Mouse (Mus musculus) neural tube, embryonic 12.5 days (tissue): ENCODE data around the gene Thop1. TPM values are rescaled to one million over a fixed set of nuclear protein-coding genes. Genes with fewer than 3 reads are reported as not detected.
A peak's percentile ranks its signal among the peaks of the same experiment; 100 is the strongest.

Source experiments
- ATAC-seq: fragments of 200-750 bp; cut with Nextera tagmentation; 2 replicates; pipeline ENCODE4 v1.8.0; 2017; ENCODE audit warnings: low read depth, mild to moderate bottlenecking, moderate TSS enrichment, moderate library complexity; ENCODE audit not compliant: low FRiP score
- H3K27ac ChIP-seq: fragments of 300-500 bp; sonication (generic); 2 replicates; pipeline ENCODE4 v1.5.1; 2016
- H3K27me3 ChIP-seq: fragments of 300-500 bp; sonication (generic); replicated peaks from 2 replicates; pipeline ENCODE4 v1.6.1; 2016; ENCODE audit warnings: mild to moderate bottlenecking
- H3K36me3 ChIP-seq: fragments of 300-500 bp; sonication (generic); 2 replicates; pipeline ENCODE4 v1.6.1; 2016; ENCODE audit warnings: mild to moderate bottlenecking
- H3K4me1 ChIP-seq: fragments of 300-500 bp; sonication (generic); 2 replicates; pipeline ENCODE4 v1.6.1; 2016
- H3K4me2 ChIP-seq: fragments of 300-500 bp; sonication (generic); replicated peaks from 2 replicates; pipeline ENCODE4 v1.6.1; 2016; ENCODE audit warnings: mild to moderate bottlenecking
- H3K4me3 ChIP-seq: fragments of 300-500 bp; sonication (generic); 2 replicates; pipeline ENCODE4 v1.5.1; 2016
- H3K9ac ChIP-seq: fragments of 300-500 bp; sonication (generic); 2 replicates; pipeline ENCODE4 v1.6.1; 2016; ENCODE audit warnings: mild to moderate bottlenecking
- H3K9me3 ChIP-seq: fragments of 300-500 bp; sonication (generic); 2 replicates; pipeline ENCODE4 v1.6.1; 2016; ENCODE audit warnings: mild to moderate bottlenecking
- WGBS: fragments of 180-500 bp; shearing (Covaris S2); methylation state at CpG from one replicate; pipeline ENCODE4 v1.1.7; 2016; 5-methylcytosine and 5-hydroxymethylcytosine counted together
- polyA plus RNA-seq: library from polyadenylated mRNA; unstranded; fragments of >200 nt; fragmentation: Nextera tagmentation; extraction: Ambion mirVana; gene quantifications from 2 replicates; pipeline ENCODE4 v1.2.1, GENCODE M21; 2016

Gene Thop1
- polyA plus RNA-seq, result 60.2 and 63.3 TPM in 2 replicates

DNA sequence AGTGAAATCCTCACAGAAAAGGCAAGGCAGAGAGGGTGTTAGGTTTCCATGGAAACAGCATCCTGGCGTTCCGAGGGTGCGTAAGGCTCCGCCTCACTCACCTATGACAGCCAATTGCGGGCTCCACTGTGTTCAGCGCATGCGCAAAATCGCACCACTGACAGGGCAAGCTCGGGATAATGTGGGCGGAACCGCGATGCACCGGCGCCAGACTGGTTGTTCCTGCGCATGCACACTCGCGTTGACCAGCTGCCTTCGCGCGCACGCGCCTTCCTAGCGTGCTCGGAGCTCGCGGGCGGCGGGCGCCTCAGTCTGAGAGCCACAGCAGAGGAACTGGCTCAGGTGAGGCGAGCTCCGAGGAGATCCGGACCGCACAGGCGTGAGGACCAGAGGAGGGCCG lies at the start of gene Thop1:
Gene Thop1, plus strand, starts transcription at position 200 of the 400 bp plus-strand sequence.
- H3K36me3 ChIP-seq, result peaks cover 24% of the 10 kb centered on the region
- peak within 1 kb of the TSS; percentile 74 for H3K4me3 ChIP-seq
- peak; percentile 93 for ATAC-seq
- under 1% methylated on average over 35 of the region's 35 CpGs for WGBS
- H3K4me1 ChIP-seq, result peaks cover 20% of the 10 kb centered on the region
- H3K27me3 ChIP-seq, result no peaks in the 10 kb centered on the region
- H3K27ac ChIP-seq, result no peak within 1 kb of the TSS
- H3K9me3 ChIP-seq, result no peaks in the 10 kb centered on the region
- H3K9ac ChIP-seq, result peak within 1 kb of the TSS; percentile 81
- peak within 1 kb of the TSS; percentile 82 for H3K4me2 ChIP-seq

DNA sequence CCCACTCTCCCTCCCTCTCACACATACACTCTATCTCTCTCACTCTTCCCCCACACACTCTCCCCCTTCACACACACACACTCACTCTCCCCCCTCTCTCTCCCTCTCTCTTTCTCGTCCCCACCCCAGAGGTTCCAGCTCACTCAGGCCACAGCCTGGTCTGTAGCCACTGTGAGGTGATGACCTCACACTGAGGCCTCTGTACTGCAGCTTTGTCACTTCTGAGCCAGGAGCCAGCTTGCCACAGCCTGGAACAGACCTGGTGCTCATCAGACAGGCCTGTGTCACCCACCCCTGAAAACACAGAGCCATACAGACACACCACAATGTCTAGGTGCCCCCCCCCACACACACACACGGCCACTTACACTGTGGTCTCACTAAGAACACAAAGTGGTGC lies 49.6 kb upstream of the Thop1 start:
- H3K4me3 ChIP-seq, result no peak overlapping the region
- H3K27ac ChIP-seq, result no peak overlapping the region
- H3K27me3 ChIP-seq, result peaks cover 36% of the 10 kb centered on the region
- ATAC-seq, result no peak
- WGBS, result 64% methylated on average over 2 of the region's 2 CpGs
- no peak overlapping the region for H3K4me2 ChIP-seq
- peaks cover 7% of the 10 kb centered on the region for H3K4me1 ChIP-seq
- H3K9me3 ChIP-seq, result no peaks in the 10 kb centered on the region
- 0 out of 2 replicates have a peak overlapping the region, but pooled peaks have one; percentile 5 for H3K9ac ChIP-seq
- H3K36me3 ChIP-seq, result no peaks in the 10 kb centered on the region; the same call in 1 of the 2 replicates

DNA sequence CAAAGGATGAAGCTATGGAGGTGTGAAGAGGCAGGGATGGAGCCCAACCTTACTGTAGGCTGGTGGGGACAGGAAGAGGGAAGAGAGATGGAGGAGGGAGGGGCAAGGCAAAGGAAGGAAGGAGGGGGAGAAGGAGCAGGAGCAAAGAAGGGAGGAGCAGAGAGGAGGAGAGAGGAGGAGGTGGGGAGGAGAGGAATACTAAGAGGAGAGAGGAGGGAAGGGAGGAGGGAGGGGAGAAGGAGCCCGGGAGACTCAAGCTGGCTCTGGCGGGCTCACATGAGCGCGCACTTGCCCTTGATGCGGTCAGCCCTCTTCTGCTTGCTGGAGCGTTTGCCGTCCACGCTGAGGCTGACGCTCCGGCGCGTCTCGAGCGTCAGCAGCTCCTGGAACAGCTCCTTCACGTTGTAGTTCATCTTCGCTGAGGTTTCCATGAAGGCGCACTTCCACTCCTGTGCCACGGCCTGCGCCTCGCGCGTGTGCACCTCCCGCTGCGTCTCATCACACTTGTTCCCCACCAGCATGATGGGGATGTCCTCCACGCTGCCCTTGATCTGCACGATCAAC lies 48.2 kb upstream of the Thop1 start:
- 14% methylated on average over 26 of the region's 26 CpGs for WGBS
- Histone ChIP-seq H3K36me3 (no peaks in the 10 kb centered on the region; the same call in 1 of the 2 replicates), H3K27me3 (peaks cover 44% of the 10 kb centered on the region), H3K4me2 (peak overlapping the region; percentile 27; the same call in 1 of the 2 replicates), H3K4me3 (no peak overlapping the region), H3K27ac (no peak overlapping the region), H3K9me3 (no peaks in the 10 kb centered on the region), H3K4me1 (peaks cover 10% of the 10 kb centered on the region), H3K9ac (no peak overlapping the region)
- no peak for ATAC-seq

DNA sequence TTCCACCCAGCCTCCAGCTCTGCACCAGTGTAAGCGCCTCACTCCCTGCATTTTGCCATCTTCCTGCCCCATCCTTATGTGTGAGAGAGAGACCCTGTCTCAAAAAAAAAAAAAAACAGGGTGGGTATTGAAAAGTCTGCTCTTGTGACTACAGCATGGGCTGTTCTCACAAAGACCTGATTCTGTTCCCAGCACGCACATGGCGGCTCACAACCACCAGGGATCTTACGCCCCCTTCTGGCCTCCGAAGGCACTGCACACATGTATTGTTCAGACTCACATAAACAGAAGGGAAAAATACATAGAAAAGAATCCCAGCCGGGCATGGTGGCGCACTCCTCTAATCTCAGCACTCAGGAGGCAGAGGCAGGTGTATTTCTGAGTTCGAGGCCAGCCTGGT lies 47.1 kb upstream of the Thop1 start:
- Histone ChIP-seq H3K4me2 (no peak overlapping the region), H3K4me3 (no peak overlapping the region), H3K9me3 (no peaks in the 10 kb centered on the region), H3K9ac (no peak overlapping the region), H3K27me3 (peaks cover 44% of the 10 kb centered on the region), H3K36me3 (no peaks in the 10 kb centered on the region; the same call in 1 of the 2 replicates), H3K4me1 (peaks cover 10% of the 10 kb centered on the region), H3K27ac (no peak overlapping the region)
- ATAC-seq, result no peak
- 64% methylated on average over 8 of the region's 8 CpGs for WGBS

DNA sequence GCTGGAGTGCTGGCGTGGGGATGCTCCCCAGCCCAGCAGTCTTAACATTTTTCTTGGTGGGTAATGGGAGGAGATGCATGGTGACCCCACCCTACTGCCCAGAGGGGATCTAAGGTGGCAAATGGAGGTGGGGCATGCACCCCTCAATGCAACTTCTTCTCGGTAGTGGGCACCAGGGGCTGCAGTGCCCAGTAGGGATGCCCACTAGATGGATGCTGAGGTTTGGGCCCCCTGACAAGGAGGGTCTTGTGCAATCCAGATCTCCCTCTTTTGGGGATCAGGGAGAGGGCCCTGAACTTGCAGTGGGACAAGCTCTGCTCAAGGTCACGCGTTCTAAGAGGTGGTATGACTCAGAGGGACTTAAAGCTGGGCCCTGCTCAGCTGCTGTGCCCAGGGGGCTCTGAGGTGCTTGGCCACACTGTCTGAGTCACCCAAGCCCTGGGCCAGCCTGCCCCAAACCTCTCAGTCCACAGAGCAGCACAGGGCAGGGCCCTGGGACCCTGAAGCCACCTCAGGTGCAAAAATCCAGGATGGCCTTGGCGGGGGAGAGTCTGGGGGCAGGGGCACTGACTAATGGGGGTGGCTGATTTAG lies 45.4 kb upstream of the Thop1 start:
- WGBS, result 75% methylated on average over 5 of the region's 5 CpGs
- ATAC-seq, result no peak
- H3K27me3 ChIP-seq, result peaks cover 44% of the 10 kb centered on the region

DNA sequence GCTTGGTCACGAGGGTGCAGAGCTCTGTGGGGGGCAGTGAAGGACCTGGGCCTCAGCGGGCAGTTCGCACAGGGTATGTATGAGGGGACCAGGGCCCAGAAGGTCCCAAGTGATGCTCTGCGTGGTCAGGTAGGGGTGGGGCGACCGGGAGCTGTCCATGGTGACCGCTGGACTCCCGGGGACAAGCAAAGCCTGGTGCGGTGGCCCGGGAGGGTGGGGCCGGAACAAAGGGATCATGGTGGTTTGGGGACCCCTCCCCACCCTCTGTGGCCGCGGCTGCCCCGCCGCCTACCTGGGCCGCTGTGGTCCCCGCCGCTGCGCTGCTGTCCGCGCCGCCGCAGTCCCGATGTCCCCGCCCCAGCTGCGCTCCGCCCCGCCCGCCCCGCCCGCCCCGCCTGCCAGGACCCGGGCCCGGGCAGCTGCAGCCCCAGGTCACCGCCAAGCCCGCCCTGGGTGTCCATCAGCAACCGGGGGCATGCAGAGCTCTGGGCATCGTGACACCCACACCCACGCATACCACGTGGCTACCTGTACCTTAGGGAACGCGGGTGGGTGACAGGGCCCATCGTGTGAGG lies 44.7 kb upstream of the Thop1 start:
- H3K4me3 ChIP-seq, result peak overlapping the region; percentile 45
- H3K27me3 ChIP-seq, result peaks cover 44% of the 10 kb centered on the region
- H3K4me1 ChIP-seq, result peaks cover 14% of the 10 kb centered on the region
- H3K9ac ChIP-seq, result peak overlapping the region; percentile 64
- H3K9me3 ChIP-seq, result no peaks in the 10 kb centered on the region
- H3K27ac ChIP-seq, result no peak overlapping the region
- ATAC-seq, result peak; percentile 53
- H3K36me3 ChIP-seq, result peaks cover 4% of the 10 kb centered on the region
- WGBS, result 2% methylated on average over 41 of the region's 43 CpGs
- peak overlapping the region; percentile 71 for H3K4me2 ChIP-seq

More for the DNA sequence above, 45.4 kb upstream of the Thop1 start:
- H3K36me3 ChIP-seq, result no peaks in the 10 kb centered on the region; the same call in 1 of the 2 replicates
- peak overlapping the region; percentile 45 for H3K4me3 ChIP-seq
- H3K4me1 ChIP-seq, result peaks cover 12% of the 10 kb centered on the region
- no peaks in the 10 kb centered on the region for H3K9me3 ChIP-seq
- H3K27ac ChIP-seq, result no peak overlapping the region
- H3K9ac ChIP-seq, result peak overlapping the region; percentile 64
- peak overlapping the region; percentile 71 for H3K4me2 ChIP-seq

DNA sequence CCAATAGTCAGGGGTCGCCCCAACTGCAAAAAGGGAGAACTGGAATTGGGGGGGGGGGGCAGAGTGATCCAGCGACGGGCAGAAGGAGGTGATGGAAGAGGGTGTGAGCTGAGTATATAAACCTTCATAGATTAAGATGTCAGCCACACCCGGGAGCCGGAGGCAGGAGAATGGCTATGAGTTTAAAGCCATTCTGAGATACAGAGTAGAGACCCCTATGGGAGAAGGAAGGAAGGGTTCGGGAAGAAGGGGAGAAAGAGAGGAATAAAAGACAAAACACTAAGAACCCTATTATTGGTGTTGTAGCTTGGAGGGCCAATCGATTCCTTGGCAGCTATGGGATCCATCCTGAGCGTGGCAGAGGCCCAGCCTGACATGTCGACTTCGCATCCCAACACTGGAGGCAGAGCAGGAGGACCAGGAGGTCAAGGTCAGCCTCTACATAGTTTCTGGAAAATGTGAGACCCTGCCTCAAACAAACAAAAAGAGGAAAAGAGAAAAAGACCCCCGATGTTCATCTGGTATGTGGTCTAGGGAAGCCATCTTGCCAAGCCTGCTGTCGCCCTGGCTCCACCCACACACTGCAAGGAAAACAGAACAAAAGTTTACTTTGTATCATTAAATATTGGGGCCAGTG lies 44.1 kb upstream of the Thop1 start, which contains the start of gene Diras1:
Gene Diras1, minus strand, starts transcription at position 24 of the 637 bp plus-strand sequence.
- Histone ChIP-seq H3K9me3 (no peaks in the 10 kb centered on the region), H3K4me2 (peak within 1 kb of the TSS; percentile 71), H3K27me3 (peaks cover 44% of the 10 kb centered on the region), H3K4me3 (peak within 1 kb of the TSS; percentile 45), H3K27ac (no peak within 1 kb of the TSS), H3K36me3 (peaks cover 10% of the 10 kb centered on the region), H3K9ac (peak within 1 kb of the TSS; percentile 64), H3K4me1 (peaks cover 14% of the 10 kb centered on the region)
- 53% methylated on average over 12 of the region's 12 CpGs for WGBS
- no peak; the same call in 1 of the 2 replicates for ATAC-seq

DNA sequence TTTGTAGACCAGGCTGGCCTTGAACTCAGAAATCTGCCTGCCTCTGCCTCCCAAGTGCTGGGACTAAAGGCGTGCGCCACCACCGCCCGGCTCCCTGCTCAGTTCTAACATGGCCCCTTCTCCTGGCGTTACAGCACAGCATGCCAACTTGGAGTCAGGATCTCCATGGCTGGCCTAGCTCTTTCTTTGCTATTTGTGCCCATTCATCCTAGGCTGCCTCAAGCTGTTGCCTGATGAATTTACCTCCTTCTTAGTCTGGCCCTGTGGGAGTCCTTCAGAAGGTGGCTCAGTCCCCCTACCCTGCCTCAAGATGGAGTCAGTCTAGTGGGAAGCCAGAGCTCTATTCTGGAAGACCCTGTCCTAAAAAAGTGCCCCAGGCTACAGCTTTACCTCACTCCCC lies 43.0 kb upstream of the Thop1 start:
- H3K4me3 ChIP-seq, result no peak overlapping the region
- peaks cover 14% of the 10 kb centered on the region for H3K4me1 ChIP-seq
- no peak overlapping the region for H3K4me2 ChIP-seq
- no peak overlapping the region for H3K27ac ChIP-seq
- H3K9ac ChIP-seq, result no peak overlapping the region
- 96% methylated on average over 5 of the region's 5 CpGs for WGBS
- no peak for ATAC-seq
- peaks cover 35% of the 10 kb centered on the region for H3K27me3 ChIP-seq
- H3K36me3 ChIP-seq, result peaks cover 21% of the 10 kb centered on the region
- H3K9me3 ChIP-seq, result no peaks in the 10 kb centered on the region

DNA sequence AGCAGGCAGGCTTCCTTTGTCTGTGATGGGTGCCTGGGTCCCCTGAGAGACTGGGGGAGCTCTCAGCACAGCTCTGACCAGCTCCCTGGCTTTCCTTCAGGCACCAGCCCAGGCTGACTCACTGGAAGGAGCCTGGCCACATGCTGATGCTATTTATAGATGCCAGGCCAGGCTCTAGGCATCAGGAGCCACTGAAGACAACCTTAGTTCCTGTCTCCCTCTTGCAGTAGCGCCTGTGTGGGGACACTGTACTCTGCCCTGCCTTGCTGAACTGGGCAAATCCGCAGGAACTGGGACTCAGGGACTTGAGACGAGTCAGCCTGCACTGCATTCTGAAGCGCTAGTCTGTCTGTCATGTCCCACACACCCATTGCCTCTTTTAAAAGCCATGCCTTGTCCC lies 42.5 kb upstream of the Thop1 start:
- Histone ChIP-seq H3K9ac (no peak overlapping the region), H3K27me3 (peaks cover 30% of the 10 kb centered on the region), H3K9me3 (no peaks in the 10 kb centered on the region), H3K4me1 (peaks cover 14% of the 10 kb centered on the region), H3K36me3 (peaks cover 25% of the 10 kb centered on the region), H3K27ac (no peak overlapping the region), H3K4me2 (no peak overlapping the region), H3K4me3 (no peak overlapping the region)
- no peak for ATAC-seq
- WGBS, result 69% methylated on average over 4 of the region's 4 CpGs

DNA sequence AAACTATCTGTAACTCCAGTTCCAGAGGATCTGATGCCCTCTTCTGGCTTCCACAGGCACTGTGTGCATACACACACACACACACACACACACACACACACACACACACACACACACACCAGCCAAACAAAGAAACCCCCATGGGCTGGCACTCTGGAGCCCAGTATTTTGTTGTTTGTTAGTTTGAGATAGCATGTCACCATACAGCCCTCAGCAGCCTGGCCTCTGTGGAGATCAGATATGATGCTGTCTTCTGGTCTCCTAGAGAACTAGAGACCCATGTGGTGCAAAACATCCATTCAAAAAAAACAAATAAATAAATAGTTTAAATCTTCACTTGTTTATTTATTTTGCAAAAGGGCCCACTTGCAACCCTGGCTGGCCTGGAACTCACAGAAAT lies 41.6 kb upstream of the Thop1 start:
- ATAC-seq, result no peak
- Histone ChIP-seq H3K4me3 (no peak overlapping the region), H3K27ac (no peak overlapping the region)

DNA sequence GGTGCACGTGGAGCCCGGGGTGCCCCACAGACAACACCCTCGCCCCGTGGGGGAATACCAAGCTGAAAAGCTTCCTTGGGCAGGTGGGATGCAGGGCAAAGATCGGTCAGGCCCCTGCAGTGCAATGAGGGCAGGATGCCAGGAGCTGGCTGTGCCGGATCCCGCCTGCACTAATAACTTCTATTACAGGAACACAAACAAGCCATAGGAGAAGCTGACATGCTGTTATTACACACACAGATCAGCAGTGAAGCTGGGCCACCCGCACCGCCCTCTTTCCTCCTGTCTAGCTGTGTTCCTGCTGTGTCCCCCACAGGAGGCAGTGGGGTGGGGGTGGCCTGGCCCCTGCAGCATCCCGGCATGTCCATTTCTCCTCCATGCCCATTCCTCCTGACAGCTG lies 40.8 kb upstream of the Thop1 start:
- no peak overlapping the region for H3K4me2 ChIP-seq
- WGBS, result 77% methylated on average over 10 of the region's 10 CpGs
- H3K4me1 ChIP-seq, result peaks cover 14% of the 10 kb centered on the region
- H3K9ac ChIP-seq, result no peak overlapping the region
- H3K27ac ChIP-seq, result no peak overlapping the region
- no peak for ATAC-seq
- H3K27me3 ChIP-seq, result peaks cover 18% of the 10 kb centered on the region
- H3K4me3 ChIP-seq, result no peak overlapping the region
- H3K36me3 ChIP-seq, result peaks cover 42% of the 10 kb centered on the region
- H3K9me3 ChIP-seq, result no peaks in the 10 kb centered on the region

More for the DNA sequence above, 41.6 kb upstream of the Thop1 start:
- peaks cover 14% of the 10 kb centered on the region for H3K4me1 ChIP-seq
- no peaks in the 10 kb centered on the region for H3K9me3 ChIP-seq
- H3K27me3 ChIP-seq, result peaks cover 25% of the 10 kb centered on the region
- H3K4me2 ChIP-seq, result no peak overlapping the region
- H3K9ac ChIP-seq, result no peak overlapping the region
- peaks cover 34% of the 10 kb centered on the region for H3K36me3 ChIP-seq

DNA sequence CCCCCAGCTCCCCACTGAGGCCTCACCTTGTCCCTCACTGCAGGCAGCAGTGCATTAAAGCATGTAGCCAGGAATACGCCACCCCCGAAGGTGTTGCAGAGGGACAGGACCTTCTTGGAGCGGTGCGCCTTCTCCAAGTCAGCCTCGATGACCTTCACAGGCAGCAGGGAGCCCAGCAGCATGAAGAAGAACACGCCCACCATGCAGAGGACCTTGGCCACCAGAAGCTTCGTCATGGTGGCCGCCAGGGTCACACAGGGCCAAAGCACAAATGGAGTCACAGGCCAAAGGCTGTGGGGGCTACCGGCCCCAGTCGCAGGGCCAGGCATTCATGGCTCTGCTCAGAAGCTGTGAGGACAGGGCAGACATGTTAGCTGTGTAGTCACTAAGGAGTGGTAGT lies 36.2 kb upstream of the Thop1 start:
- H3K9ac ChIP-seq, result no peak overlapping the region
- H3K4me3 ChIP-seq, result no peak overlapping the region
- H3K36me3 ChIP-seq, result peaks cover 44% of the 10 kb centered on the region
- H3K27me3 ChIP-seq, result no peaks in the 10 kb centered on the region
- 83% methylated on average over 10 of the region's 10 CpGs for WGBS
- ATAC-seq, result no peak
- H3K4me2 ChIP-seq, result no peak overlapping the region
- H3K9me3 ChIP-seq, result no peaks in the 10 kb centered on the region
- H3K4me1 ChIP-seq, result peaks cover 9% of the 10 kb centered on the region
- H3K27ac ChIP-seq, result no peak overlapping the region
